Mouse (Mus musculus) erythroid progenitor cell, adult 5-6 weeks (primary cell): Measurements from ENCODE around the gene Cylc1. TPM values are rescaled to one million over a fixed set of nuclear protein-coding genes. Genes with fewer than 3 reads are reported as not detected.

Source experiments
- ATAC-seq: replicated peaks from 2 replicates; pipeline ENCODE4 v1.8.0; 2016; ENCODE audit warnings: moderate number of reproducible peaks, mild to moderate bottlenecking, moderate TSS enrichment, inconsistent platforms; ENCODE audit not compliant: poor library complexity, low FRiP score, severe bottlenecking
- total RNA-seq, 2 experiments: library from RNA; stranded (forward) in 1 of 2; stranded (reverse) in 1 of 2; fragments of 150-400 nt in 1 of 2; fragments of 186-747, 209-891 nt in 1 of 2; gene quantifications; 2 replicates each; pipeline versions ENCODE4 v1.2.3 to v1.2.4; 2015 to 2017; ENCODE audit warnings: low replicate concordance in 2 of 2

Gene Cylc1
- total RNA-seq (2015; ENCODE audit: low replicate concordance) = not detected in 2 replicates
- total RNA-seq (2017; ENCODE audit: low replicate concordance) = not detected in 2 replicates

DNA sequence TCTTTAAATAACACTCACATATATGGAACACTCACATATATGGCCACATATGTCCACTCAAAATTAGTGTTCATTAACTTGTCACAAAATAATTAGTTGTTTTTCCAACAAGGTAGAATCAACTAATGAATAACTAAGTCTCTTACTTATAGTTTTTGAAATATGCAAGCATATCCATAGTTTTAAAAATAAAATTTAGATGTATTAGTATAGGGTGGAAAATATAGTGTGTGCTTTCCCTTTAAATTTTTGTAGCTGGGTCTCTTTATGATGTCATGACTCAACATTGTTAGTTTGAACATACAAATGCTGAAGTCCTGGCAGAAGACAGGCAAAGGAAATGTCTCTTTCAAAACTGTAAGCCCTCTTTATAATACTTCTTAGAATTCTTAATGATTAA lies at the start of gene Cylc1:
Cylc1 (plus strand) TSS at position 301 of the 400 bp plus-strand sequence.
- no peak for ATAC-seq

DNA sequence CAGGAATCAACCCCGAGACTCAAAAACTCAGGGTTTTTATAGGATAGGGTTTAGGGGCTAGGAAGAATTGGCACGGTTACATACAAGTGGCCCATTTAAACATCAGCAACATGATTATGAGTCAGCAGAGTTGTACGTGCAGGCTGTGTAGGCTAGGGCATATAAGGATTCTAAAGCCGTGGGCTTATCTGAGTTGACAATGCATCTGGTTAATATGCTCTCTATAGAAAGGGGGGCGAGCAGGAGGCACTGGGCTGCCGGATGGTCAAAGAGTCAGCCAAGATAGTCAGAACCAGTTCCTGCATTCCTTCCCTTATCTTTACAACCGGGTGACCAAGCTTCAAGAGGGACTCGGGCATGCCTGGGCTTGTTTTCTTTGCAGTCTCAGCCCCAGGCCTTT lies 31.5 kb upstream of the Cylc1 start:
- ATAC-seq = no peak

DNA sequence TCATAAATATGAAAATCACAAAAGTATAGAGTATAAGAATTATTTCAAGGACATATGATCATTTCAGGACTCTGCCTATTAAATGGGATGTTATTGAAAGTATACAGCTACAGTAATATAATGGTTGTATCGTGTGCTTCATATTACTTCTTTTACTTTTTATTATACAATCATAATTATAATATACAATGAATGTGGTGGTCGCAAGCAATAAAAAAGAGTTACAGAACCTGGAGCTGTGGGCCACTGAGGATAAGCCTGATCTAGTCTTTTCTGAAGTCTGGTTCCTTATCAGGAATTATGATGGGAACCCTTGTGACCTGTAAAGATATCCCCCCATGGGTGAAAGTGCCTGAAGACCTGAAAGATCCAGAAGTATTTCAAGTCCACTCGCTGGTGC lies 57.8 kb downstream of the Cylc1 start, which contains the start of gene Gm10112:
Gm10112 (plus strand) TSS at position 301 of the 400 bp plus-strand sequence.
- no peak for ATAC-seq

Other genes with a start within 250 kb of the Cylc1 start
- gene Gm10112, start 57.9 kb downstream of the Cylc1 start, total RNA-seq (2015; ENCODE audit: low replicate concordance) = not detected in 2 replicates
- gene Gm10112, start 57.9 kb downstream of the Cylc1 start, total RNA-seq (2017; ENCODE audit: low replicate concordance) = not detected in 2 replicates